Mouse (Mus musculus) left cerebral cortex, adult 2 months (tissue): ENCODE results near the gene Asic2. TPM values are rescaled to one million over a fixed set of nuclear protein-coding genes. Genes with fewer than 3 reads are reported as not detected.

ENCODE experiments used
- DNase-seq, 2 experiments: peaks; one replicate each; pipeline ENCODE4 v3.0.0; 2021 to 2022; ENCODE audit warnings: low spot score in 2 of 2, mixed read lengths in 1 of 2; ENCODE audit errors: extremely low spot score in 1 of 2
- H3K27ac ChIP-seq: fragments of 200-600 bp; 2 replicates; pipeline ENCODE4 v1.8.1; 2022
- H3K4me3 ChIP-seq: fragments of 200-600 bp; 2 replicates; pipeline ENCODE4 v1.8.1; 2022
- CTCF ChIP-seq: fragments of 200-600 bp; IDR thresholded peaks from 2 replicates; pipeline ENCODE4 v1.8.1; 2022; ENCODE audit warnings: antibody characterized with exemption, mild to moderate bottlenecking, moderate library complexity
- intact Hi-C: fragments of 180-260 bp; cut with DNase I; formaldehyde crosslinking; loops from one replicate; pipeline ENCODE4 v1.15.1; 2025
- total RNA-seq, 2 experiments: library from RNA; stranded (reverse); gene quantifications; 2 replicates each; pipeline ENCODE4 v1.2.3; 2021

Asic2 gene
- total RNA-seq, 2 experiments from 2014 or later = 65.7 to 75.2 TPM

GRCm38 (mm10) chr11:81118055-81118454, 850.2 kb downstream of the Asic2 start:
- intact Hi-C loops = no loop called here
- TF ChIP-seq CTCF = no peak; the same call in none of the 2 replicates
- DNase-seq = no peak
- Histone ChIP-seq H3K27ac (no peak overlapping the region), H3K4me3 (no peak overlapping the region)

- intact Hi-C loops = no loop called here
- TF ChIP-seq CTCF = no peak
- DNase-seq = no peak
- H3K4me3 ChIP-seq = no peak overlapping the region
- H3K27ac ChIP-seq = no peak overlapping the region
Measured at GRCm38 (mm10) chr11:81115666-81116065, 852.6 kb downstream of the Asic2 start.

GRCm38 (mm10) chr11:81111626-81112025, 856.6 kb downstream of the Asic2 start:
- intact Hi-C loops = no loop called here
- DNase-seq = no peak
- Histone ChIP-seq H3K4me3 (no peak overlapping the region), H3K27ac (no peak overlapping the region)
- no peak for TF ChIP-seq CTCF

GRCm38 (mm10) chr11:81110049-81110448, 858.2 kb downstream of the Asic2 start:
- no peak overlapping the region for H3K4me3 ChIP-seq
- intact Hi-C loops = no loop called here
- H3K27ac ChIP-seq = no peak overlapping the region
- TF ChIP-seq CTCF = no peak
- no peak for DNase-seq

- Histone ChIP-seq H3K4me3 (no peak overlapping the region), H3K27ac (no peak overlapping the region)
- no peak for TF ChIP-seq CTCF
- no peak for DNase-seq
- intact Hi-C loops = no loop called here
Measured at GRCm38 (mm10) chr11:81106949-81107348, 861.3 kb downstream of the Asic2 start.

- intact Hi-C loops = no loop called here
- Histone ChIP-seq H3K4me3 (no peak overlapping the region), H3K27ac (no peak overlapping the region)
- DNase-seq = no peak
- TF ChIP-seq CTCF = no peak
Measured at GRCm38 (mm10) chr11:81100829-81101228, 867.4 kb downstream of the Asic2 start.

- TF ChIP-seq CTCF = no peak
- Histone ChIP-seq H3K4me3 (no peak overlapping the region), H3K27ac (peak overlapping the region; percentile 28; the same call in 1 of the 2 replicates)
- intact Hi-C loops = loop anchor here (1.0 to 5.0 kb wide), 5 partner anchors 36 to 189 kb away; no protein-coding TSS in a partner anchor
- DNase-seq = peak; percentile 67 to 77
Measured at GRCm38 (mm10) chr11:81096011-81096410, 872.2 kb downstream of the Asic2 start.

- peak in 1 of 2 experiments; percentile 49 for DNase-seq
- H3K27ac ChIP-seq = no peak overlapping the region
- no peak for TF ChIP-seq CTCF
- intact Hi-C loops = loop anchor here (2.0 kb wide), 1 partner anchor 172 kb away; no protein-coding TSS in a partner anchor
- no peak overlapping the region for H3K4me3 ChIP-seq
Measured at GRCm38 (mm10) chr11:81094581-81094980, 873.7 kb downstream of the Asic2 start.

- DNase-seq = no peak
- intact Hi-C loops = no loop called here
- Histone ChIP-seq H3K4me3 (no peak overlapping the region), H3K27ac (no peak overlapping the region)
- no peak for TF ChIP-seq CTCF
Measured at GRCm38 (mm10) chr11:81092161-81092560, 876.1 kb downstream of the Asic2 start.

- intact Hi-C loops = no loop called here
- Histone ChIP-seq H3K4me3 (no peak overlapping the region), H3K27ac (no peak overlapping the region)
- no peak for DNase-seq
- no peak for TF ChIP-seq CTCF
Measured at GRCm38 (mm10) chr11:81083822-81084221, 884.4 kb downstream of the Asic2 start.

- DNase-seq = no peak
- H3K27ac ChIP-seq = peak overlapping the region; percentile 28; the same call in 1 of the 2 replicates
- intact Hi-C loops = no loop called here
Measured at GRCm38 (mm10) chr11:81080076-81080805, 888.0 kb downstream of the Asic2 start.

GRCm38 (mm10) chr11:81079237-81079636, 889.0 kb downstream of the Asic2 start:
- DNase-seq = no peak
- TF ChIP-seq CTCF = no peak
- Histone ChIP-seq H3K4me3 (no peak overlapping the region), H3K27ac (no peak overlapping the region)
- intact Hi-C loops = no loop called here

More at GRCm38 (mm10) chr11:81080076-81080805, 888.0 kb downstream of the Asic2 start:
- TF ChIP-seq CTCF = no peak
- H3K4me3 ChIP-seq = no peak overlapping the region

GRCm38 (mm10) chr11:81071836-81072235, 896.4 kb downstream of the Asic2 start:
- intact Hi-C loops = loop anchor here (5.0 kb wide), 1 partner anchor 80 kb away; no protein-coding TSS in a partner anchor
- no peak for DNase-seq
- no peak overlapping the region for H3K4me3 ChIP-seq
- no peak overlapping the region for H3K27ac ChIP-seq
- no peak for TF ChIP-seq CTCF
